ENCODE assay signal across 29 mouse cellular contexts in genomic region chr11:67612158-67612839, GRCm38 (mm10).
A peak's percentile ranks its signal among the peaks of the same experiment; 100 is the strongest.
DNase-seq lines count a peak whose midpoint lies in the region; ATAC-seq and TF ChIP-seq lines count a peak whose summit lies in the region.
"Had no signal": no experiment of that assay in that cellular context is flagged by ENCODE, and none has a peak within 500 bp of the region (broad histone marks: within the 10 kb centered on the region; RNA-seq: fewer than 3 reads in every experiment).

No protein-coding gene starts in this region.

- WGBS in forebrain, embryonic 13.5 days: 66% methylated on average over 9 of the region's 9 CpGs
- WGBS in forebrain, embryonic 11.5 days: 84% methylated on average over 9 of the region's 9 CpGs
- WGBS in midbrain, embryonic 16.5 days: 72% methylated on average over 9 of the region's 9 CpGs

- TF ChIP-seq POLR2A in cortical plate, adult 2 months (IDR thresholded peaks at IDR 0.05; ENCODE audit: extremely low read depth, insufficient read depth, low read length): no peak

- H3K36me3 ChIP-seq in forebrain, embryonic 13.5 days (ENCODE audit: poor library complexity, severe bottlenecking): no peaks in the 10 kb centered on the region
- H3K36me3 ChIP-seq in forebrain, embryonic 11.5 days (ENCODE audit: control insufficient read depth, insufficient read depth, low read length): no peaks in the 10 kb centered on the region
- no peaks in the 10 kb centered on the region for H3K36me3 ChIP-seq in midbrain, embryonic 16.5 days (ENCODE audit: control insufficient read depth, insufficient read depth, low read length)
- H3K36me3 ChIP-seq: embryonic facial prominence, embryonic 12.5 days; hindbrain, embryonic 10.5 days; intestine, embryonic 15.5 days; liver, embryonic 15.5 days; lung, embryonic 15.5 days had no signal

- H3K4me2 ChIP-seq in forebrain, embryonic 13.5 days: no peak overlapping the region
- H3K4me2 ChIP-seq in forebrain, embryonic 11.5 days (ENCODE audit: low read depth, low read length, severe bottlenecking): no peak overlapping the region
- H3K4me2 ChIP-seq in midbrain, embryonic 16.5 days (ENCODE audit: low read length): no peak overlapping the region
- H3K4me2 ChIP-seq: embryonic facial prominence, embryonic 12.5 days; heart, embryonic 11.5 days; intestine, embryonic 15.5 days; liver, embryonic 15.5 days; lung, embryonic 15.5 days had no signal

- H3K4me3 ChIP-seq in forebrain, embryonic 13.5 days: no peak overlapping the region
- H3K4me3 ChIP-seq in forebrain, embryonic 11.5 days (ENCODE audit: low read depth, low read length): no peak overlapping the region
- no peak overlapping the region for H3K4me3 ChIP-seq in left cerebral cortex, adult 2 months
- H3K4me3 ChIP-seq in cortical plate, adult 2 months (ENCODE audit: insufficient read depth, low read length): no peak overlapping the region
- H3K4me3 ChIP-seq in midbrain, embryonic 16.5 days (ENCODE audit: low read depth, low read length): no peak overlapping the region
- H3K4me3 ChIP-seq: embryonic facial prominence, embryonic 12.5 days; erythroblast, embryonic 14.5 days; hindbrain, embryonic 10.5 days; intestine, embryonic 15.5 days; liver, embryonic 15.5 days; lung, embryonic 15.5 days; myocyte had no signal

- no peak for TF ChIP-seq CTCF in left cerebral cortex, adult 2 months (IDR thresholded peaks at IDR 0.05)
- no peak for TF ChIP-seq CTCF in cortical plate, adult 2 months (IDR thresholded peaks at IDR 0.05; ENCODE audit: extremely low read depth, insufficient read depth, low read length)

- peak overlapping the region; percentile 40 for H3K27ac ChIP-seq in forebrain, embryonic 13.5 days
- H3K27ac ChIP-seq in forebrain, embryonic 11.5 days (ENCODE audit: low read depth, low read length): no peak overlapping the region
- H3K27ac ChIP-seq in left cerebral cortex, adult 2 months: peak overlapping the region; percentile 51
- H3K27ac ChIP-seq in cortical plate, adult 2 months (ENCODE audit: insufficient read depth, low read length): 0 out of 2 replicates have a peak overlapping the region, but pooled peaks have one; percentile 35
- H3K27ac ChIP-seq in midbrain, embryonic 16.5 days (ENCODE audit: low read length): peak overlapping the region; percentile 71
- H3K27ac ChIP-seq: embryonic facial prominence, embryonic 12.5 days; hindbrain, embryonic 10.5 days; intestine, embryonic 15.5 days; liver, embryonic 15.5 days; lung, embryonic 15.5 days had no signal

- H3K27me3 ChIP-seq in forebrain, embryonic 13.5 days: 0 out of 2 replicates have a peak, but pooled peaks cover 3% of the 10 kb centered on the region
- no peaks in the 10 kb centered on the region for H3K27me3 ChIP-seq in forebrain, embryonic 11.5 days (ENCODE audit: control insufficient read depth, insufficient read depth, low read length)
- H3K27me3 ChIP-seq in midbrain, embryonic 16.5 days (ENCODE audit: control insufficient read depth, insufficient read depth, low read depth, low read length): no peaks in the 10 kb centered on the region
- H3K27me3 ChIP-seq: embryonic facial prominence, embryonic 12.5 days; intestine, embryonic 15.5 days; liver, embryonic 15.5 days; lung, embryonic 15.5 days had no signal

- no peaks in the 10 kb centered on the region for H3K9me3 ChIP-seq in forebrain, embryonic 13.5 days (replicated peaks)
- no peaks in the 10 kb centered on the region for H3K9me3 ChIP-seq in forebrain, embryonic 11.5 days (ENCODE audit: control insufficient read depth, low read length)
- H3K9me3 ChIP-seq in midbrain, embryonic 16.5 days (replicated peaks; ENCODE audit: control insufficient read depth, low read length, poor library complexity, severe bottlenecking): no peaks in the 10 kb centered on the region
- H3K9me3 ChIP-seq: embryonic facial prominence, embryonic 12.5 days; hindbrain, embryonic 10.5 days; intestine, embryonic 15.5 days; liver, embryonic 15.5 days; lung, embryonic 15.5 days had no signal

- ATAC-seq in forebrain, embryonic 13.5 days: no peak
- ATAC-seq in forebrain, embryonic 11.5 days (replicated peaks; ENCODE audit: low FRiP score): no peak
- peak; percentile 58; the same call in 1 of the 2 replicates for ATAC-seq in midbrain, embryonic 16.5 days
- ATAC-seq: CD4-positive, CD25-positive, alpha-beta regulatory T cell, adult 4 months; intestine, embryonic 15.5 days had no signal

- 0 out of 2 replicates have a peak, but pooled peaks cover 12% of the 10 kb centered on the region for H3K4me1 ChIP-seq in forebrain, embryonic 13.5 days
- H3K4me1 ChIP-seq in forebrain, embryonic 11.5 days (replicated peaks; ENCODE audit: control insufficient read depth, insufficient read depth, low read length): no peaks in the 10 kb centered on the region
- H3K4me1 ChIP-seq in cortical plate, adult 2 months (ENCODE audit: control insufficient read depth, insufficient read depth, low read length): peaks cover 18% of the 10 kb centered on the region
- peaks cover 7% of the 10 kb centered on the region for H3K4me1 ChIP-seq in midbrain, embryonic 16.5 days (ENCODE audit: control insufficient read depth, insufficient read depth, low read length)
- H3K4me1 ChIP-seq: embryonic facial prominence, embryonic 12.5 days; intestine, embryonic 15.5 days; liver, embryonic 15.5 days; lung, embryonic 15.5 days had no signal

- H3K9ac ChIP-seq in forebrain, embryonic 13.5 days: no peak overlapping the region
- no peak overlapping the region for H3K9ac ChIP-seq in forebrain, embryonic 11.5 days (ENCODE audit: low read length)
- H3K9ac ChIP-seq in midbrain, embryonic 16.5 days (ENCODE audit: low read depth, low read length): no peak overlapping the region
- H3K9ac ChIP-seq: embryonic facial prominence, embryonic 12.5 days; intestine, embryonic 15.5 days; liver, embryonic 15.5 days; lung, embryonic 15.5 days had no signal

- no peak for DNase-seq in forebrain, embryonic 11.5 days (ENCODE audit: low spot score)
- DNase-seq in left cerebral cortex, adult 2 months (ENCODE audit: extremely low spot score in 1 of 2, low spot score in 2 of 2): no peak
- DNase-seq in left cerebral cortex, postnatal 14 days (ENCODE audit: low spot score in 2 of 2): no peak
- no peak for DNase-seq in heart, postnatal 10 days
- no peak for DNase-seq in thymus, postnatal 10 days (ENCODE audit: low spot score in 2 of 2)
- DNase-seq: adrenal gland, postnatal 25 days; cerebellum, adult 11 months; cerebellum, adult 9-11 months; gastrocnemius, postnatal 14 days; heart, adult 11 months; kidney, adult 9 months; kidney, postnatal 14 days; layer of hippocampus, postnatal 36 days; left cerebral cortex, postnatal 4 days; liver; lung, postnatal 4 days; thymus, adult 18-20 months had no signal

- intact Hi-C loops in left cerebral cortex, adult 2 months (cut with DNase I): no loop called here
- intact Hi-C loops in left cerebral cortex, postnatal 14 days (cut with DNase I): no loop called here
- intact Hi-C loops in heart, postnatal 10 days (cut with DNase I): no loop called here
